Mouse (Mus musculus) forebrain, embryonic 13.5 days (tissue): Measurements from ENCODE around the gene Lsm6. TPM values are rescaled to one million over a fixed set of nuclear protein-coding genes. Genes with fewer than 3 reads are reported as not detected.

ENCODE experiments used
- ATAC-seq: fragments of 200-750 bp; cut with Nextera tagmentation; 2 replicates; pipeline ENCODE4 v1.8.0; 2017
- H3K27ac ChIP-seq: fragments of 300-500 bp; sonication (generic); 2 replicates; pipeline ENCODE4 v1.5.1; 2015; ENCODE audit warnings: inconsistent platforms, mild to moderate bottlenecking, moderate library complexity
- H3K27me3 ChIP-seq: fragments of 300-500 bp; sonication (generic); 2 replicates; pipeline ENCODE4 v1.6.1; 2015; ENCODE audit warnings: mild to moderate bottlenecking, inconsistent platforms
- H3K36me3 ChIP-seq: fragments of 300-500 bp; sonication (generic); 2 replicates; pipeline ENCODE4 v1.6.1; 2015; ENCODE audit warnings: mild to moderate bottlenecking, inconsistent platforms; ENCODE audit not compliant: poor library complexity, severe bottlenecking
- H3K4me1 ChIP-seq: fragments of 300-500 bp; sonication (generic); 2 replicates; pipeline ENCODE4 v1.6.1; 2015; ENCODE audit warnings: inconsistent platforms
- H3K4me2 ChIP-seq: fragments of 300-500 bp; sonication (generic); 2 replicates; pipeline ENCODE4 v1.6.1; 2015; ENCODE audit warnings: inconsistent platforms, mild to moderate bottlenecking, moderate library complexity
- H3K4me3 ChIP-seq: fragments of 300-500 bp; sonication (generic); 2 replicates; pipeline ENCODE4 v1.5.1; 2015; ENCODE audit warnings: mild to moderate bottlenecking, inconsistent platforms
- H3K9ac ChIP-seq: fragments of 300-500 bp; sonication (generic); 2 replicates; pipeline ENCODE4 v1.6.1; 2015; ENCODE audit warnings: mild to moderate bottlenecking, inconsistent platforms
- H3K9me3 ChIP-seq: fragments of 300-500 bp; sonication (generic); replicated peaks from 2 replicates; pipeline ENCODE4 v1.6.1; 2016; ENCODE audit warnings: inconsistent platforms
- WGBS: fragments of 180-500 bp; shearing (Covaris S2); methylation state at CpG from one replicate; pipeline ENCODE4 v1.1.7; 2015; 5-methylcytosine and 5-hydroxymethylcytosine counted together
- polyA plus RNA-seq: library from polyadenylated mRNA; unstranded; fragments of >200 nt; fragmentation: Nextera tagmentation; extraction: Ambion mirVana; gene quantifications from 2 replicates; pipeline ENCODE4 v1.2.1, GENCODE M21; 2015

Lsm6 gene
- polyA plus RNA-seq, 1 experiment from 2014 or later, result 236 TPM

DNA sequence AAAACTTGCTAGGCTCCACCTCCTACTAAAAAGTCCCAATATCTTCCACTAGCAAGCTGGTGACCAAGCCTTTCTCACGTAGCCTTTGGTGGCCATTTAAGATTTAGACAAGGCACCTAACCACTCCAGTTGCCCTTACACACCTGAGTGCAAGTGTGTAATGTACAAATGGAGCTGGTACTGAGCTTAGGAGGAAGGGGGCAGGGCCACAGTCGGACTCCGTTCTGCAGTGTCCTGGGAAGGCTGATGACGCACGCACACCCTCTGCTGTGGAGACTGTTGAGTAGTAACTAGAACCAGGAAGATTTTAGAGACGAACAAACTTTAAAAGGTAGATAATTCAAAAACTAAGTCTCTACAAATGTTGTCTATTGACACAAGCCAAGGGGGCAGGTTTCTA, 19.7 kb downstream of the Lsm6 start:
- Histone ChIP-seq H3K4me3 (no peak overlapping the region), H3K27me3 (no peaks in the 10 kb centered on the region), H3K4me1 (no peaks in the 10 kb centered on the region), H3K4me2 (no peak overlapping the region), H3K27ac (no peak overlapping the region), H3K36me3 (peaks cover 33% of the 10 kb centered on the region), H3K9me3 (no peaks in the 10 kb centered on the region), H3K9ac (no peak overlapping the region)
- no peak for ATAC-seq
- 93% methylated on average over 6 of the region's 6 CpGs for WGBS

DNA sequence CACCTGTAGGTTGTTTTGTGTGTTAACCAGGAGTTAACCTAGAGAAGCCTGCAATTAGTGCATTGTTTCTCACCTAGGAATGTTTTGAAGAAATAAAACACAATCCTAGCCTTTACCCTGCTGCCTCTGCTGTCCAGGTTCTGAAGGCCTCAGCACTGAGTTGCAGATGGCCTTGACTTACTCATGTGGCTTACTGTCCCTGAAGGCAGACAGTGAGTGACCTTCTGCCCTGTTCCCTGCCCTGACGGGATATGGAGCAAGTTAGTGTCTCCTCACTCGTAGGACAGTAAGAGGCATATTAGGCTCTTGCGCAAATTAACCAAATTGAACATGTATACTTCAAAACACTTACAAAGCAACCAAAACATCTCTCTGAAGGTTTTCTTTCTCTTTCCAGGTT, 22.3 kb downstream of the Lsm6 start:
- Histone ChIP-seq H3K4me3 (no peak overlapping the region), H3K27me3 (no peaks in the 10 kb centered on the region), H3K27ac (no peak overlapping the region), H3K4me1 (no peaks in the 10 kb centered on the region), H3K36me3 (peaks cover 13% of the 10 kb centered on the region), H3K9me3 (no peaks in the 10 kb centered on the region), H3K9ac (no peak overlapping the region), H3K4me2 (no peak overlapping the region)
- 90% methylated on average over 3 of the region's 3 CpGs for WGBS
- ATAC-seq, result no peak

DNA sequence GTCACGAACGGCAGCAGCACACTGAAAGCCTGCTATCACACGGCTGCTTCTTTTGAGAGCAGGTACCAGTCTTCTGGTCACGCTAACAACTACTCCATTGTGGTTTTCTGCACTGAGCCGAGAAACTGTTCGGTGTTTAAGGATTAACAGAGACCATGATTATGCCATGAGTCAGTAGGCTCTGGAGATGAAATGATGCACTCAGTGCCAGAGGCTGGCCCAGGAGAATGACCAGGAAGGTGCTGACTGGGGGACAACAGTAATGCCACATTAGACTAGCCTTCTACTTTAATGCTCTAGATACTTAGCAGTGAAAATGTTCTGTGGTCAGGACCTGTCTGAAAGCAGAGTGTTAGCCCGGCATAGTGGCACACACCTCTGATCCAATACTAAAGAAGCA, 23.0 kb downstream of the Lsm6 start:
- Histone ChIP-seq H3K27me3 (no peaks in the 10 kb centered on the region), H3K4me2 (no peak overlapping the region), H3K36me3 (peaks cover 7% of the 10 kb centered on the region), H3K4me1 (no peaks in the 10 kb centered on the region), H3K4me3 (no peak overlapping the region), H3K9ac (no peak overlapping the region), H3K27ac (no peak overlapping the region), H3K9me3 (no peaks in the 10 kb centered on the region)
- no peak for ATAC-seq
- WGBS, result 84% methylated on average over 7 of the region's 7 CpGs

DNA sequence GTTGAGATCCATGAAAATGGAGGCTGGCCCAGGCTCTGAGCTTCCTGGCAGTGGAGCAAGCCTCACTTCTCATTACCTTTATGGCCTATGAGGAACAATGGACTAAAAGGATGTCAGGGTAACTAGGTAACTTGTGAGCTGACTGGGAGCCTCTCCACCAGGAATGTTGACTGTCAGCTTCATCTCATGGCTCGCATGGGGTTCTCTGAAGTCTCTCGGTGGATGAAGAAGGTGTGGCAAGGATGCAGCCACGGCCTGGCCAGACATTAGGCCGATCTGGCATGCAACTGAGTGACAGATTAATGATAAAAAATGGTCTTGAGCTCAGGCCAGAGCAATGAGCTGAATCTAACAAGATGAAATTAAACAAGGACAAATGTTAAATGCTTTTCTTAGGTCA, 27.7 kb downstream of the Lsm6 start:
- no peak overlapping the region for H3K9ac ChIP-seq
- no peaks in the 10 kb centered on the region for H3K9me3 ChIP-seq
- no peak overlapping the region for H3K4me2 ChIP-seq
- H3K4me3 ChIP-seq, result no peak overlapping the region
- 90% methylated on average over 4 of the region's 4 CpGs for WGBS
- H3K27ac ChIP-seq, result no peak overlapping the region
- no peaks in the 10 kb centered on the region for H3K4me1 ChIP-seq
- no peaks in the 10 kb centered on the region for H3K27me3 ChIP-seq
- H3K36me3 ChIP-seq, result no peaks in the 10 kb centered on the region
- ATAC-seq, result no peak

DNA sequence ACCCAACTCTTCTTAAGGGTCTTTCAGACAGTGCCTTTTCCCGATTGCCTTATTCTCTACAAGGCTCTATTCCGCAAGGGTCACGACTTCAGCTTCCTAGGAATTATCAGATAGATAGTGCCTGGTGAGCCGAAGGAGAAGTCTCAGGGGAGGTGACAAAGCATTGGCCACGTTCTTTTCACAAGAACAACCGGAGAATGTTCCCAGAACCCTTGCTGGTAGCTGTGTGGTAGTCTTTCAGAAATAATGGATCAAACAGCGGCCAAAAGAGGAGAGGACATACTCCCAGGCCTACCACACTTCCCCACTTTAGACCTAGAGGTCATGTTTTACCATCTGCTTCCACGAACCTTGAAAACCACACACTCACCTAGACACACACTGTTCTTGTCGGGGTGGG, 44.1 kb downstream of the Lsm6 start:
- no peaks in the 10 kb centered on the region for H3K9me3 ChIP-seq
- H3K4me3 ChIP-seq, result no peak overlapping the region
- WGBS, result 95% methylated on average over 9 of the region's 9 CpGs
- no peak overlapping the region for H3K27ac ChIP-seq
- no peaks in the 10 kb centered on the region for H3K36me3 ChIP-seq
- no peaks in the 10 kb centered on the region for H3K4me1 ChIP-seq
- H3K4me2 ChIP-seq, result no peak overlapping the region
- H3K27me3 ChIP-seq, result no peaks in the 10 kb centered on the region
- ATAC-seq, result no peak
- no peak overlapping the region for H3K9ac ChIP-seq

DNA sequence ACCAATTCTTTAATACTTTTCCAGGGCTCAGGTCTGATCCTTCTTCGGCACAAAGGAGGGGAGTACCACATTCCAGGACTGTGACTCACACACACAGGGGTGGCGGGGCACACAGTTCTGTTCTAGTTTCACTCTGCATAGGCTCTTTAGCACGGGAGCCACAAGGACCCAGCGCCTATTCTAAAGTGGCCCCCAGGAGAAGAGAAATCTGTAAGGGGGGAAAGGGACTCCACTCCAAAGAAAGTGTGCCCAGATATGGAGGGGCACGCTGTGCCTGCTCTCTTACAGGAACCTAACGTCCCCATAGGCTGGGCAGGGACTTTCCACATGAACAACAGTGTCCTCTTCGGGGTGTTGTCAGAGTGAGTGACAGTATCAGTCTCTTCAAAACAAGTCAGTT, 49.7 kb downstream of the Lsm6 start:
- no peaks in the 10 kb centered on the region for H3K27me3 ChIP-seq
- H3K9me3 ChIP-seq, result no peaks in the 10 kb centered on the region
- WGBS, result 65% methylated on average over 7 of the region's 7 CpGs
- no peaks in the 10 kb centered on the region for H3K4me1 ChIP-seq
- H3K4me2 ChIP-seq, result no peak overlapping the region
- no peak overlapping the region for H3K9ac ChIP-seq
- no peak for ATAC-seq
- H3K4me3 ChIP-seq, result no peak overlapping the region
- no peaks in the 10 kb centered on the region for H3K36me3 ChIP-seq
- no peak overlapping the region for H3K27ac ChIP-seq

DNA sequence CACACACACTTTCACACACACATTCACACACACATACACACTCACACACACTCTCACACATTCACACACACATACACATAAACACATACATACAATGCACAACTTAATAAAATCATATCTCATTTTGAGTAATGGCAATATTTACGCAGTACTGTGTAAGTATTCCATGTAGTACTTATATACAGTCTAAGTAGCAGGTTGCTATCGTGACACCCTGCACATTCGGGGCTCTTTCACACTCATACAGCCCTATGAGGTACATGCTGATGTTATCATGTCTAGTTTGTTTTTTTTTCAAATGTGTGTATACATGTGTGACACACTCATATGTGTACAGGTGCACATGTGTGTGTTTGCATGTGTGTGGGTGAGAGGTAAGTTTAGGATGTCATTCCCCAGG, 50.4 kb downstream of the Lsm6 start:
- H3K4me2 ChIP-seq, result no peak overlapping the region
- H3K36me3 ChIP-seq, result no peaks in the 10 kb centered on the region
- H3K4me1 ChIP-seq, result no peaks in the 10 kb centered on the region
- no peaks in the 10 kb centered on the region for H3K9me3 ChIP-seq
- no peaks in the 10 kb centered on the region for H3K27me3 ChIP-seq
- no peak overlapping the region for H3K9ac ChIP-seq
- no peak for ATAC-seq
- no peak overlapping the region for H3K4me3 ChIP-seq
- no peak overlapping the region for H3K27ac ChIP-seq
- WGBS, result 94% methylated on average over 3 of the region's 3 CpGs

DNA sequence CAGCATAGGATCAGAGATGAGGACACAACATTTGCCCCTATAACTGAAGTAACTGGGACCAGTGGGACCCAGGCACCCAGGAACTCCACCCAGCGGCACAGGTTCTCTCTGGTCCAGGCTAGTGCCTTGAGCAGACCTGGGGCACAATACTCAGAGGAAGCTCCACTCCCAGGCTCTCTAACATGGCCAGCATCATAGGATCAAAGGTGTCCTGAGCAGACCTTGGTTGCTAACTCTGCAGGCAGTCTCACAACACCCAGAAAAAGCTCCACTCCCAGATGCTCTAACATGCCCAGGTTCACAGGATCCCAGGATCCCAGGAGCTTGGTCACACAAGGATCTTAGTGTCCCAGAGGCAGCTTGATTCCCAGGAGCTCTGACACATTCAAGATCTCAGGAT, 55.4 kb downstream of the Lsm6 start:
- ATAC-seq, result no peak
- 90% methylated on average over 1 of the region's 1 CpGs for WGBS
- H3K4me1 ChIP-seq, result no peaks in the 10 kb centered on the region

DNA sequence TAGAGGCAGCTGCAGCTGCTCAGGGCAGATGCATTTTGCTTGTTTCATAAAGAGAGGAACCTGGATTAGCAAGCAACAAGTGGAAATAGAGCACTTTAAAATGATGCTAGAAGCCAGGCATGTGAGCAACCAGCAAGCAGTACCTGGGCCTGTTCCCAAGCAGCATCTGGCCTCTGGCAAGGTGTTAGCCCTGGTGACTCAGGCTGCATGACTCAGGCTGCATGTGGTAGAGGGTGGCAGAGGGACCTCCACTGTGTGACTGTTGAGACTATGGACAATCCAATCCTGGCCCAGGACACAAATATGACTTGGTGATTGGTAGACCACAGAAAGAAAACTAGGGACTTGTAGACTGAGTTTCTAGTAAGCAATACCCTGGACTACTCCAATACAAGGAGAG, 56.0 kb downstream of the Lsm6 start:
- H3K27ac ChIP-seq, result no peak overlapping the region
- H3K9me3 ChIP-seq, result no peaks in the 10 kb centered on the region
- H3K4me1 ChIP-seq, result no peaks in the 10 kb centered on the region
- no peak for ATAC-seq
- no peak overlapping the region for H3K4me2 ChIP-seq
- H3K27me3 ChIP-seq, result no peaks in the 10 kb centered on the region
- H3K9ac ChIP-seq, result no peak overlapping the region
- no peaks in the 10 kb centered on the region for H3K36me3 ChIP-seq
- no peak overlapping the region for H3K4me3 ChIP-seq

More for the DNA sequence above, 55.4 kb downstream of the Lsm6 start:
- H3K9me3 ChIP-seq, result no peaks in the 10 kb centered on the region
- no peak overlapping the region for H3K27ac ChIP-seq
- H3K9ac ChIP-seq, result no peak overlapping the region
- H3K27me3 ChIP-seq, result no peaks in the 10 kb centered on the region
- no peak overlapping the region for H3K4me2 ChIP-seq
- H3K4me3 ChIP-seq, result no peak overlapping the region
- no peaks in the 10 kb centered on the region for H3K36me3 ChIP-seq

DNA sequence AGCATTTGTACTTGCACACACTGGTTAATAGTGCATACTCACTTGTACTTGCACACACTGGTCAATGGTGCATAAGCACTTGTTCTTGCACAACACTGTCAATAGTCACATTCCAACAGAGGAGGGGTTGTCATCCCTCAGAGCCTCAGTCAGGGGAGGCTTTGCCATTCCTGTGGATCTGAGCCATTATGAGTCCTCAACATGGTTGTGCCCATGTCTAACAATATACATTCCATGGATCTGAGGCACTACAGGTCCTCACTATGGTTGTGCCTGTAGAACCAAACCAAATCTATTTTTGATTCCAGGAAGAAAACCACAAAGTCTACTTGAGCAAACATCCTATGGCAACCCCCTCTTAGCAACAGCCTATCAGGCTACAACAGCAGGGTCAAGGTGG, 61.8 kb downstream of the Lsm6 start:
- Histone ChIP-seq H3K4me3 (no peak overlapping the region), H3K4me2 (no peak overlapping the region), H3K27me3 (no peaks in the 10 kb centered on the region), H3K4me1 (no peaks in the 10 kb centered on the region), H3K9ac (no peak overlapping the region), H3K27ac (no peak overlapping the region), H3K9me3 (no peaks in the 10 kb centered on the region), H3K36me3 (no peaks in the 10 kb centered on the region)
- ATAC-seq, result no peak

DNA sequence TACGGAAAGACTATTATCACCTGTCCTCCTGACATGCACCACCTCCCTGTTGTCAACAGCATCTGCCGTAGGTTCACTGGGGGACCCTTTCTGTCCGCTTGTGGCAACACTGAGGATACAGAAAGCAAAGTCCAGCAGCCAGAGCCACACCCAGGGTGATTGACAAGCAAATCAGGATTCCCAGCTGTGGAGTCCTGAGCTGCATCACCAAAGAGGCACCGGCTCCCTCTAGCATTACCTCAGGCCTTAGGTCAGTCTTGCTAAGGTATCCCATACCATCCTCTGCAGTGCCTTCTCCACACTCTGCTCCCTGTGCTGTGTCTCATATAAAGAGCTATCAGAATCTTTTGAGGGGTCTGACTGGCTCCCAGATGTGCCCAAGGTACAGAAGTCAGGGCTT, 66.0 kb downstream of the Lsm6 start:
- no peak for ATAC-seq
- H3K4me3 ChIP-seq, result no peak overlapping the region
- H3K27ac ChIP-seq, result no peak overlapping the region
- 81% methylated on average over 4 of the region's 4 CpGs for WGBS
- no peaks in the 10 kb centered on the region for H3K4me1 ChIP-seq
- no peak overlapping the region for H3K4me2 ChIP-seq
- no peaks in the 10 kb centered on the region for H3K9me3 ChIP-seq
- H3K36me3 ChIP-seq, result no peaks in the 10 kb centered on the region
- no peaks in the 10 kb centered on the region for H3K27me3 ChIP-seq
- no peak overlapping the region for H3K9ac ChIP-seq
